Mouse (Mus musculus): ENCODE data around the gene Slc6a8.

- TF ChIP-seq EP300 (IDR thresholded peaks at IDR 0.05; ENCODE audit: low read depth in 1 of 2, low read length in 2 of 2), result no peak
- no peak for TF ChIP-seq POLR2A (IDR thresholded peaks at IDR 0.05; ENCODE audit: control insufficient read depth in 1 of 2, insufficient read depth in 1 of 2, low read depth in 1 of 2, low read length in 2 of 2, poor library complexity in 1 of 2)
These were observed 13.2 kb upstream of the Slc6a8 start, which contains the start of gene Pnck for GRCm38 (mm10) chrX:73659575-73660283.
